ENCODE assay signal across 20 mouse cellular contexts in genomic region chr10:80895697-80896096, GRCm38 (mm10). TPM values are rescaled to one million over a fixed set of nuclear protein-coding genes. Genes with fewer than 3 reads are reported as not detected.
"Had no signal": no experiment of that assay in that cellular context is flagged by ENCODE, and none has a peak within 500 bp of the region (broad histone marks: within the 10 kb centered on the region; RNA-seq: fewer than 3 reads in every experiment).

No protein-coding gene starts in this region.

- H3K9me3 ChIP-seq: liver, embryonic 13.5 days; midbrain, embryonic 12.5 days; midbrain, embryonic 15.5 days; neural tube, embryonic 13.5 days; stomach, embryonic 15.5 days had no signal

- H3K9ac ChIP-seq: liver, embryonic 13.5 days; midbrain, embryonic 12.5 days; midbrain, embryonic 15.5 days; neural tube, embryonic 13.5 days; stomach, embryonic 15.5 days had no signal

- H3K36me3 ChIP-seq: midbrain, embryonic 15.5 days had no signal

- H3K4me3 ChIP-seq: layer of hippocampus, adult 2 months; liver, embryonic 13.5 days; midbrain, embryonic 12.5 days; midbrain, embryonic 15.5 days; neural tube, embryonic 13.5 days; stomach, embryonic 15.5 days had no signal

- H3K27ac ChIP-seq: kidney, postnatal 0 days; layer of hippocampus, adult 2 months; liver, embryonic 13.5 days; midbrain, embryonic 12.5 days; midbrain, embryonic 15.5 days; neural tube, embryonic 13.5 days; stomach, embryonic 15.5 days had no signal

- H3K27me3 ChIP-seq: midbrain, embryonic 15.5 days; neural tube, embryonic 13.5 days; stomach, embryonic 15.5 days had no signal

- H3K4me2 ChIP-seq: liver, embryonic 13.5 days; midbrain, embryonic 12.5 days; midbrain, embryonic 15.5 days; neural tube, embryonic 13.5 days; stomach, embryonic 15.5 days had no signal

- DNase-seq: kidney, postnatal 25 days; layer of hippocampus, adult 9-11 months; liver, embryonic 13.5 days; lung, adult 2 months; lung, postnatal 14 days; lung, postnatal 4 days; retina, postnatal 1 day; right cerebral cortex, postnatal 25 days; spleen, adult 18-20 months; thymus, adult 2 months; thymus, postnatal 14 days; thymus, postnatal 4 days had no signal

- ATAC-seq: midbrain, embryonic 15.5 days had no signal

RNA-seq across cellular contexts. Expression of gene Tmprss9, which starts 24.0 kb away (rescaled TPM):
- polyA plus RNA-seq: limb, embryonic 11.5 days; lung, embryonic 16.5 days; stomach, embryonic 15.5 days had no signal
